Mouse (Mus musculus) layer of hippocampus, adult 2 months (tissue): ENCODE data around the gene Pias4. TPM values are rescaled to one million over a fixed set of nuclear protein-coding genes. Genes with fewer than 3 reads are reported as not detected.

Experiments used
- DNase-seq, 2 experiments: peaks; one replicate each; pipeline ENCODE4 v3.0.0; 2022; ENCODE audit warnings: low spot score in 2 of 2
- H3K27ac ChIP-seq: fragments of 200-600 bp; 2 replicates; pipeline ENCODE4 v1.8.1; 2022
- H3K4me3 ChIP-seq: fragments of 200-600 bp; 2 replicates; pipeline ENCODE4 v1.8.1; 2022; ENCODE audit warnings: mild to moderate bottlenecking
- CTCF ChIP-seq: fragments of 200-600 bp; conservative IDR thresholded peaks from 2 replicates; pipeline ENCODE4 v1.8.1; 2022; ENCODE audit warnings: antibody characterized with exemption, mild to moderate bottlenecking, moderate library complexity
- total RNA-seq, 2 experiments: library from RNA; stranded (reverse); gene quantifications; 2 replicates each; pipeline ENCODE4 v1.2.3; 2021

The Pias4 gene
- total RNA-seq, 2 experiments from 2014 or later: 29.4 to 29.5 TPM

DNA sequence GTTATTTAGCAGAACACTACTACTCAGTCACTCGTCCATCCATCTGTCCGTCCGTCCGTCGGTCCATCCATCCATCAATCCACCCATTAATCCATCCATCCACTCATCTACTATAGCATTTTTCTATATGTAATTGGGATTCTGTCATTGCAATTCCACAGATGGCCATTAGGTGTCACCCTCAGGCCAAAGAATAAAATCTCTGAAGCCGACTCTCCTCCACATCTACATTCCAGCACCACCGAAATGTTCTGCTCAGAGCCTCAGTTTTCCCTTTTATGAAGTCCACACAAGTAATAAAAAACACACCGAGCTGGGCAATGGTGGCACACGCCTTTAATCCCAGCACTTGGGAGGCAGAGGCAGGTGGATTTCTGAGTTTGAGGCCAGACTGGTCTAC, 30.5 kb upstream of the Pias4 start:
- peak; percentile 93 for TF ChIP-seq CTCF
- peak in 1 of 2 experiments; percentile 74 for DNase-seq
- Histone ChIP-seq H3K27ac (no peak overlapping the region), H3K4me3 (no peak overlapping the region)

DNA sequence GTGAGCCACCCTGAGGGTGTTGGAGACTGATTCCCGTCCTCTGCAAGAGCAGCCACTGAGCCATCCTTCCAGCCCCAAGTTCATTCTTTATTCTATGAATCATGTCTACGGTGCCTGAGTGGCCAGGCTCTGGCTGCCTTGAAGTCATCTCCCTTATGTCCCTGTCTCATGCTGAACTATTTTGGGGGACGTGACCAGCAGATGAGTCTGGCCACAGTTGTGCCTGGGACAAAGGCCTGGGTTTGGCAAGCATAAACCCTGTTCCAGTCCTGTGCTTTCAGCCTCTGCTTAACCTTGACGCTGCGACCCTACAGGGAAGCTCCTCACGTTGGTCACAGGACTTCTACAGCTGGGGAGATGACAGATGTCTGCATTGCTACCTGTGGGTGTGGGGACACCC, 29.6 kb upstream of the Pias4 start:
- Histone ChIP-seq H3K27ac (no peak overlapping the region), H3K4me3 (no peak overlapping the region)
- DNase-seq: no peak
- no peak for TF ChIP-seq CTCF

DNA sequence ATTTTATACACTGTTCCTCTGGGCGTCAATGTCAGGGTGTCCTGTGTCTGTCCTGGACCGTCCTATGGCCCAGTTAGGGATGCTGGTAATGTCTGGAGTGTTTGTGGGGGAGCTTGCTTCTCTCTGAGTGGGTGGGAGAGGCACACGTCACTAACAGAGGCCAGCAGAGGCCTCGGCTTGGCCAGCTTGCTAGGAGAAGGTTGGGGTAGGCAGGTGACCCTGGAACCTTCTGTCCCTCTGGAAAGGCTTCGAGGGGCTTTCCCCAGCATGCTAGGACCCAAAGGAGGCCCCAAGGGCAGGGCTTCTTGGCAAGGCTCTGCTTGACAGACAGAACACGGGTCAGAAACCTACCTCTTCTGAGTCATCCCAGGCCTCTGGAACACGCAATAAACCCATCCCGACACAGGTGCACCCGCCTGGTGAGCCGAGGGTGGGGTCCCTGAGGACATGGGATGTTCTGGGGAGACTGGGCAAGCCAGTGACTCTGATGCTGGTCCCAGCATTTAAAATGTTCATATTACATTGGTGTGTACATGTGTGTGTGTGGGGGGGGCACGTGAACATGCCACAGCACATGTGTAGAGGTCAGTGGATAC, 28.8 kb upstream of the Pias4 start:
- DNase-seq: no peak
- no peak for TF ChIP-seq CTCF
- no peak overlapping the region for H3K27ac ChIP-seq
- H3K4me3 ChIP-seq: no peak overlapping the region

DNA sequence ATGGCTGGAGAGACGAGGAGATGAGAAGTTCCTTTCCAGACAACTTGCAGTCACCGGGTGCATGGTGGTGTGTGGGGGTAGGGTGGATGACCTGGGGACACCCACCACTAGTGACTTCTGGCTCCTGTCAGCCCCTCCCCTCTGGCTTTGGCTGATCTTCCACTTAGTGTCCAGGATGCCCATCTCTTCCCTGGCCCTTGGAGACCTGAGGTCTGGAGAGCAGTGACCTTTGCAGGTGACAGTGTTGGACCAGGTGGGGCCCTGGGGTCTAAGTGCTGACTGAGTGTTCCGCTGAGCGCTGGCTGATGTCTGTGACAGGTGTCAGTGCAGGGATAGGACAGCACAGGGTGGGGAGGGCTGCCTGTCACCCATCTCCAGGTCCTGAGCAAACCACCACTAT, 27.6 kb upstream of the Pias4 start:
- H3K4me3 ChIP-seq: no peak overlapping the region
- H3K27ac ChIP-seq: no peak overlapping the region
- TF ChIP-seq CTCF: no peak
- no peak for DNase-seq

DNA sequence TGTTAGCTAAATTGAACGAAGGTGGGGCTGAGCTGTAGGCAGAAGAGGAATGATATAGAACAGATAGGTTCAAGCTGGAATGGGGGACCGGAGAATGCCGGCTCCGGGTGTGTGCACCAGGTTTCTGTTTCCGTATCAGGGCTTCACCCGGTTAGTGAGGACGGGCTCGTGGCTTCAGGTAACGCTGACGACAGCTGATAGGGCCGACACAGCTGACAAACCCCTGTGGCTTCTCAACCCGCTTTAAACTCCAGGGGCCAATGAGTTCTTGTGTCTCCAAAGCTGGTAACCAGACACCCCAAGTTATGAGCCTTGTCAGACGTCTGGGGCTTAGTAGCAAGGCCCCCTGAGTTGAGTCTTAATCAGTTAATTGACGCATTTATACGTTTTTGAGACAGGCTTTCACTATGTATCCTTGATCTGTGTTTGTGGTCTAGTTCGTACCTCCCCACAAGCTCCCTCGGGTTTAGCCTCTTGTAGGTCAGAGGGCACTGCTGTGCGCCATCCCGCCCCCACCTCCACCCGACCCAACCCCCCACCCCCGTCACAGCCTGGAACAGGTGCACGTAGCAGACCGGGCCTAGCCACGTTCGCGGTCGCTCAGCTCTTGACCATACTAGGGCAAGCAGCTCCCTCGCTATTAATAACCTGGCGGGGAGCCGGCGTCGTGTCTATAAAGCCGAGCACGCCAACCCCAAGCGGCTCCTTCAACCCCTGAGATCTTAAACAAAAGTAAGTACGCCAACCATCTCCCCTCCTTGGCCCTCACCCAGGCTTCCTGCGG, 26.5 kb upstream of the Pias4 start:
- Histone ChIP-seq H3K27ac (peak overlapping the region; percentile 98; the same call in 1 of the 2 replicates), H3K4me3 (no peak overlapping the region)
- no peak for TF ChIP-seq CTCF
- DNase-seq: no peak

DNA sequence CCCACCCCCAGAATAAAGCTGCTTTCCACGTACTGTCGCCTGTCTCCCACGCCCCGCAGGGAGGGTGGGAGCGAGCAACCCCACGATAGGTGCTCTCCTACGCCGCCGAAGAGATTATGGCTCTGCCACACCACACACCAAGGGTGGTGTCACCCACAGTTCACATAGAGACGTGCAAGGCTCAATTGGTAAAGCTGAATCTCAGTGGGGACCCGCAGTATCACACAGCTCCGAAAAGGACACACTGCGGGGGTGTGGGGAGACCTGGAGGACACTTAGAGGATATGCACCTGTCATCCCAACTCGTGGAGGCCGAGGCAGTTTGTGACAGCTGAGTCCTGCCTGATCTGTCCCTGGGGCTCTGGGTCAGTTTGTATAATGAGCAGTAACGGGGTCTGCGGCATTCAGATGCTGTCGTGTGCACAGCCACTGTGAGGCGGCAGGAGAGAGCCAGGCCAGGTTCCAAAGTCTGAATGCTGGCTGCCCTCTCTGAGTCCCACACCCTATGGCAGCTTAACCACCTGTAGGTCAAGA, 25.3 kb upstream of the Pias4 start:
- H3K4me3 ChIP-seq: peak overlapping the region; percentile 63
- no peak for TF ChIP-seq CTCF
- DNase-seq: no peak
- H3K27ac ChIP-seq: peak overlapping the region; percentile 98

DNA sequence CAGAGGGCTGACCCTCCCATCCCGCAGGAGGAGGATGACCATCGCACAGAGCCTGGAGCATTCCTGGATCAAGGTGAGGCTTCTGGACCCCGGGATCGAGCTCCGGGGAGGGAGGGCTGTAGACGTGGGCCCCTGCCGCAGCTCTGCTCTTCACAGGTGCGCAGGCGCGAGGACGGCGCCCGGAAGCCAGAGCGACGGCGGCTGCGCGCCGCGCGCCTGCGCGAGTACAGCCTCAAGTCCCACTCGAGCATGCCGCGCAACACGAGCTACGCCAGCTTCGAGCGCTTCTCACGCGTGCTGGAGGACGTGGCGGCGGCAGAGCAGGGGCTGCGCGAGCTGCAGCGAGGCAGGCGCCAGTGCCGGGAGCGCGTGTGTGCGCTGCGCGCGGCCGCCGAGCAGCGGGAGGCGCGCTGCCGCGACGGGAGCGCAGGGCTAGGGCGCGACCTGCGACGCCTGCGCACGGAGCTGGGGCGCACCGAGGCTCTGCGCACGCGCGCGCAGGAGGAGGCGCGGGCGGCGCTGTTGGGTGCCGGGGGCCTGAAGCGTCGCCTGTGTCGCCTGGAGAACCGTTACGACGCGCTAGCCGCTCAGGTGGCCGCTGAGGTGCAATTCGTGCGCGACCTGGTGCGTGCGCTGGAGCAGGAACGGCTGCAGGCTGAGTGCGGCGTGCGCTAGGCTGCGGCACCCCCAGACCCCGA, 24.7 kb upstream of the Pias4 start:
- no peak for TF ChIP-seq CTCF
- H3K4me3 ChIP-seq: peak overlapping the region; percentile 63
- peak overlapping the region; percentile 98 for H3K27ac ChIP-seq
- DNase-seq: peak; percentile 84 to 85

DNA sequence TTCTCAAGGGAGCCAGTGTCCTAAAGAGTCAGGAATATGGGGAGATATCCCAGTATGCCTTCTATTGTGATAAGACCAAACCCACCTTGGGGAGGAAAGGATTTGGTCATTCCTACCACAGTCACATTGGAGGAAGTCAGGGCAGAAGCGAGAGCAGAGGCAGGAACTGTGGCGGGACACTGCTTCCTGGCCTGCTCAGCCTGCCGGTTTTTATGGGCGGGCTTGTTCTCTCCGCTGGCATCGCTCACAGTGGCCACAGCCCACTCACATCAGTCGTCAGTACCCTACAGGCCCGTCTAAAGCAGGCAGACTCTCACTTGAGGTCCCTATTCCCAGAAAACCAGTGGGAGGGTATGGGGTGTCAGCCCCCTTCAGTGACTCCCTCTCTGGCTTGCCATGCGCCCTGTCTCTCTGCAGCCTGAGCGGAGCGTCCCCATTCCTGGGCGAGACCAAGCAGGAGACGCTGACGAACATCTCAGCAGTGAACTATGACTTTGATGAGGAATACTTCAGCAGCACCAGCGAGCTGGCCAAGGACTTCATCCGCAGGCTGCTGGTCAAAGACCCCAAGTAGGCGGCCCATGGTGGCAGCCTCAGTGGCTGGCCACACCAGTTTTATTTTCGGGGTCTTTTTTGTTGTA, 23.7 kb upstream of the Pias4 start:
- TF ChIP-seq CTCF: no peak
- Histone ChIP-seq H3K4me3 (no peak overlapping the region; the same call in 1 of the 2 replicates), H3K27ac (peak overlapping the region; percentile 98)
- DNase-seq: no peak

DNA sequence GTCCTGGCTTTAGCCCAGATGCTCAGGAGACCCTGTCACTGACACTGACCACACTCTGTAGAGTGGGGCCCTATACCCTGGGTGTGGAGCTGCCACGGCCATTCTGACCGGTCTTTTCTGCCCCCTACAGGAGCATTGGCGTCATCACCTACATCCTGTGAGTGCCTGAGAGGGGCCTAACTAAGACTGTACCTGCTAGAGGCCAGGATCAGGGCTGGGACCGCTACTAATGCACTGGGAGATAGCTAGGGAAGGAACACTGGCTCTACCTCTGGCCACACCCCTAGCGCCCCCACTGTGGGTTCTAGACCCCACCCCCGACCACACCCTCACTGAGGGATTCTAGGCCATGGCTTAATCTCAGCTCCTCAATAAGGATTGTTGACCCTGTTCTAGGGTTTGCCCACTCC, 23.2 kb upstream of the Pias4 start:
- TF ChIP-seq CTCF: peak; percentile 55
- Histone ChIP-seq H3K4me3 (no peak overlapping the region), H3K27ac (peak overlapping the region; percentile 98; the same call in 1 of the 2 replicates)
- no peak for DNase-seq

DNA sequence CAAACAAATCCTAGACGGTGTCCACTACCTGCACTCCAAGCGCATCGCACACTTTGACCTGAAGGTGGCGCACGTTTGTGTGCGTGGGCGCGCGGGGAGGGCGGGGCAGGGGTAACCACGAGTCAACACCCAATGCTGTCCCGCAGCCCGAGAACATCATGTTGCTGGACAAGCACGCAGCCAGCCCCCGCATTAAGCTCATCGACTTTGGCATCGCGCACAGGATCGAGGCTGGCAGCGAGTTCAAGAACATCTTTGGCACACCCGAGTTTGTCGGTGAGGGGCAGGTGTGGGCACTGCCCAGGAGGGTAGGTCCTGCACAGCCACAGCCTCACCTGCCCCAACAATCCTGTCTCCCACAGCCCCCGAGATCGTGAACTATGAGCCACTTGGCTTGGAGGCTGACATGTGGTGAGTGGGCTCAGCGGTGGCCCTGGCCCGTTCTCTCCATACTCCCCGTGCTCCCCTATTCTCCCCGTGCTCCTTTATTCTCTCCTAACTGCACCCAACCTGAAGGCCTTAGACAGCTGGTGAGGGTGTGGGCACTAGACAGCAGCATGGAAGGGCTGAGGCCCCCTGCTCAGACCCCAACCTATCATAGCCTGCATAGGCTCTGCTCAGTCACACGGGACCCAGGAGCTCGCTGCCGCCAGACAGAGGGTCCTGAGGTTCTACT, 22.7 kb upstream of the Pias4 start:
- Histone ChIP-seq H3K27ac (peak overlapping the region; percentile 5; the same call in 1 of the 2 replicates), H3K4me3 (no peak overlapping the region)
- no peak for DNase-seq
- peak; percentile 66 for TF ChIP-seq CTCF

DNA sequence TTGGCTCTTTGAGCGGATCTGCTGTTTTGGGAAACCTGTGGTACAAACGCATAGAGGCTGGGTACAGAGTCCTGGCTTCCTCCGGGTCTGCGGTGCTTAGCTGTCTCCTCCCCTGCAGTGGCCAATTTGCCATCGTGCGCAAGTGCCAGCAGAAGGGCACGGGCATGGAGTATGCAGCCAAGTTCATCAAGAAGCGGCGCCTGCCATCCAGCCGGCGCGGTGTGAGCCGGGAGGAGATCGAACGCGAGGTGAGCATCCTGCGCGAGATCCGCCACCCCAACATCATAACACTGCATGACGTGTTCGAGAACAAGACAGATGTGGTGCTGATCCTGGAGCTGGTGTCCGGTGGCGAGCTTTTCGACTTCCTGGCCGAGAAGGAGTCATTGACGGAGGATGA, 22.1 kb upstream of the Pias4 start:
- DNase-seq: no peak
- TF ChIP-seq CTCF: no peak
- Histone ChIP-seq H3K4me3 (no peak overlapping the region), H3K27ac (no peak overlapping the region)

DNA sequence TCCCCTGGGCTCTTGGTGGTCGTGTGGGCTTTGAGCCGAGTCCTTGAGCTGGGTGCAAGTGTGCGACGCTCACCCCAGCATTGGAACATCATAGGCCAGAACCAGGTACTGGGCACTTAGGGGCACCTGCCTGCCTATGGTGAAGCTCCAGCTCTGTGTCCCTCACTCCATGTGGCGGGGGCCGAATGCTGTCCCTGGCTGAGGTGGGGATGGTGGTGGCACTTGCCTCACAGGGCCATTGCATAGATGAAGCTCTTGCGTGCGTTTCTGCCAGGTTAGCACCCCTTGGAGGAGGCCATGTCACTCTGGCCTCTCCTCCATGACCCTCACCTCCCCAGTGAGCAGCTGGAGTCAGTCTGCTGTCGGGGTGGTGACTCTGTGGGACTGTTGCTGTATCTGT, 19.4 kb upstream of the Pias4 start:
- no peak for DNase-seq
- no peak for TF ChIP-seq CTCF
- Histone ChIP-seq H3K4me3 (no peak overlapping the region), H3K27ac (no peak overlapping the region)
